Mouse (Mus musculus) MEL (cell line): ENCODE measurements around the gene Strip1. TPM values are rescaled to one million over a fixed set of nuclear protein-coding genes. Genes with fewer than 3 reads are reported as not detected.
A peak's percentile ranks its signal among the peaks of the same experiment; 100 is the strongest.

Experiments
- DNase-seq: peaks from one replicate; pipeline ENCODE4 v3.0.0; 2011; ENCODE audit warnings: low read depth, low spot score
- H3K27ac ChIP-seq: 2 replicates; pipeline ENCODE4 v1.5.1; 2012; ENCODE audit warnings: low read depth, mild to moderate bottlenecking, control low read depth, low read length, moderate library complexity; ENCODE audit not compliant: control insufficient read depth
- H3K27me3 ChIP-seq, 2 experiments: fragments of 150-350 bp in 1 of 2; sonication (generic) in 1 of 2; 2 replicates each; pipeline ENCODE4 v1.6.1; 2012; ENCODE audit warnings: low read length in 2 of 2, mild to moderate bottlenecking in 2 of 2, improper control_type of control experiment in 1 of 2, moderate library complexity in 1 of 2; ENCODE audit not compliant: insufficient read depth in 2 of 2, control insufficient read depth in 1 of 2
- H3K36me3 ChIP-seq, 2 experiments: 2 replicates each; pipeline ENCODE4 v1.6.1; 2012 to 2014; ENCODE audit warnings: low read length in 2 of 2, improper control_type of control experiment in 1 of 2, inconsistent platforms in 1 of 2, mild to moderate bottlenecking in 1 of 2; ENCODE audit not compliant: insufficient read depth in 2 of 2, control insufficient read depth in 1 of 2
- H3K4me1 ChIP-seq, 2 experiments: fragments of 150-350 bp in 1 of 2; sonication (generic) in 1 of 2; 2 replicates each; pipeline ENCODE4 v1.6.1; 2012; ENCODE audit warnings: low read length in 2 of 2, improper control_type of control experiment in 1 of 2, mild to moderate bottlenecking in 1 of 2; ENCODE audit not compliant: insufficient read depth in 2 of 2, control insufficient read depth in 1 of 2
- H3K4me3 ChIP-seq, 2 experiments: fragments of 150-350 bp in 1 of 2; sonication (generic) in 1 of 2; 2 replicates each; pipeline ENCODE4 v1.5.1; 2012; ENCODE audit warnings: low read depth in 2 of 2, low read length in 2 of 2, mild to moderate bottlenecking in 2 of 2, moderate library complexity in 2 of 2, control low read depth in 1 of 2, improper control_type of control experiment in 1 of 2; ENCODE audit not compliant: control insufficient read depth in 1 of 2, insufficient read depth in 1 of 2
- H3K79me2 ChIP-seq: 2 replicates; pipeline ENCODE4 v1.6.1; 2012; ENCODE audit warnings: mild to moderate bottlenecking, low read length, moderate library complexity; ENCODE audit not compliant: control insufficient read depth, poor library complexity, insufficient read depth
- H3K9ac ChIP-seq: 2 replicates; pipeline ENCODE4 v1.6.1; 2012; ENCODE audit warnings: low read depth, mild to moderate bottlenecking, control low read depth, low read length, moderate library complexity; ENCODE audit not compliant: control insufficient read depth, poor library complexity, severe bottlenecking
- H3K9me3 ChIP-seq: fragments of 150-350 bp; sonication (generic); replicated peaks from 2 replicates; pipeline ENCODE4 v1.6.1; 2012; ENCODE audit warnings: mild to moderate bottlenecking, low read length, improper control_type of control experiment, moderate library complexity; ENCODE audit not compliant: insufficient read depth
- BHLHE40 ChIP-seq: IDR thresholded peaks from 2 replicates; pipeline ENCODE4 v1.6.1; 2012; ENCODE audit warnings: low read depth, mild to moderate bottlenecking, inconsistent platforms, low read length, improper control_type of control experiment, borderline replicate concordance
- CHD1 ChIP-seq: IDR thresholded peaks from 2 replicates; pipeline ENCODE4 v1.6.1; 2012; ENCODE audit warnings: low read depth, mild to moderate bottlenecking, inconsistent platforms, low read length, improper control_type of control experiment
- CHD2 ChIP-seq: IDR thresholded peaks from 2 replicates; pipeline ENCODE4 v1.6.1; 2011; ENCODE audit warnings: low read length, improper control_type of control experiment
- CTCF ChIP-seq, 3 experiments: IDR thresholded peaks in 2 of 3; conservative IDR thresholded peaks in 1 of 3; 2 replicates each; pipeline ENCODE4 v1.5.1; 2011 to 2012; ENCODE audit warnings: low read length in 3 of 3, low read depth in 2 of 3, mild to moderate bottlenecking in 2 of 3, improper control_type of control experiment in 1 of 3, inconsistent platforms in 1 of 3, mixed read lengths in 1 of 3, moderate library complexity in 1 of 3; ENCODE audit not compliant: control insufficient read depth in 1 of 3, insufficient read depth in 1 of 3, poor library complexity in 1 of 3, severe bottlenecking in 1 of 3
- E2F4 ChIP-seq: IDR thresholded peaks from 2 replicates; pipeline ENCODE4 v1.6.1; 2011; ENCODE audit warnings: low read depth, low read length, improper control_type of control experiment, borderline replicate concordance
- ELF1 ChIP-seq: IDR thresholded peaks from 2 replicates; pipeline ENCODE4 v1.6.1; 2014; ENCODE audit warnings: low read depth, mild to moderate bottlenecking, inconsistent platforms, low read length, improper control_type of control experiment, moderate library complexity
- EP300 ChIP-seq, 2 experiments: IDR thresholded peaks; 2 replicates each; pipeline ENCODE4 v1.6.1; 2011; ENCODE audit warnings: improper control_type of control experiment in 2 of 2, low read length in 2 of 2, low read depth in 1 of 2, mild to moderate bottlenecking in 1 of 2
- GABPA ChIP-seq: IDR thresholded peaks from 2 replicates; pipeline ENCODE4 v1.6.1; 2012; ENCODE audit warnings: low read depth, mild to moderate bottlenecking, inconsistent platforms, low read length, improper control_type of control experiment, moderate library complexity
- GATA1 ChIP-seq: IDR thresholded peaks from 2 replicates; pipeline ENCODE4 v1.6.1; 2011; ENCODE audit warnings: low read depth, low read length, improper control_type of control experiment
- HCFC1 ChIP-seq: IDR thresholded peaks from 2 replicates; pipeline ENCODE4 v1.6.1; 2012; ENCODE audit warnings: low read depth, mild to moderate bottlenecking, inconsistent platforms, low read length, improper control_type of control experiment, moderate library complexity
- JUND ChIP-seq: IDR thresholded peaks from 2 replicates; pipeline ENCODE4 v1.6.1; 2011; ENCODE audit warnings: low read depth, mild to moderate bottlenecking, improper control_type of control experiment, low read length
- KAT2A ChIP-seq: conservative IDR thresholded peaks from 2 replicates; pipeline ENCODE4 v1.6.1; 2012; ENCODE audit warnings: low read depth, low read length, improper control_type of control experiment, inconsistent platforms
- MAFK ChIP-seq: IDR thresholded peaks from 2 replicates; pipeline ENCODE4 v1.6.1; 2011; ENCODE audit warnings: low read depth, mild to moderate bottlenecking, low read length, improper control_type of control experiment, borderline replicate concordance
- MEF2A ChIP-seq: IDR thresholded peaks from 2 replicates; pipeline ENCODE4 v1.6.1; 2014; ENCODE audit warnings: low read depth, mild to moderate bottlenecking, inconsistent platforms, low read length, improper control_type of control experiment; ENCODE audit not compliant: poor library complexity, insufficient replicate concordance, severe bottlenecking; ENCODE audit errors: extremely low read depth
- MXI1 ChIP-seq: IDR thresholded peaks from 2 replicates; pipeline ENCODE4 v1.6.1; 2011; ENCODE audit warnings: mild to moderate bottlenecking, low read depth, low read length, improper control_type of control experiment
- MYC ChIP-seq: IDR thresholded peaks from 2 replicates; pipeline ENCODE4 v1.6.1; 2011; ENCODE audit warnings: low read depth, mild to moderate bottlenecking, low read length, improper control_type of control experiment, moderate library complexity
- NRF1 ChIP-seq: IDR thresholded peaks from 2 replicates; pipeline ENCODE4 v1.6.1; 2014; ENCODE audit warnings: low read depth, mild to moderate bottlenecking, inconsistent platforms, low read length, improper control_type of control experiment, moderate library complexity; ENCODE audit not compliant: poor library complexity, insufficient read depth, severe bottlenecking
- POLR2AphosphoS2 ChIP-seq: IDR thresholded peaks from 2 replicates; pipeline ENCODE4 v1.6.1; 2011; ENCODE audit warnings: low read length, improper control_type of control experiment
- POLR2AphosphoS5 ChIP-seq: IDR thresholded peaks from 2 replicates; pipeline ENCODE4 v1.6.1; 2012; ENCODE audit warnings: low read depth, borderline replicate concordance, mild to moderate bottlenecking, inconsistent platforms, low read length, moderate library complexity, mixed read lengths
- RAD21 ChIP-seq: IDR thresholded peaks from 2 replicates; pipeline ENCODE4 v1.6.1; 2011; ENCODE audit warnings: mild to moderate bottlenecking, low read depth, low read length, improper control_type of control experiment
- RCOR1 ChIP-seq: IDR thresholded peaks from 2 replicates; pipeline ENCODE4 v1.6.1; 2012; ENCODE audit warnings: low read depth, mild to moderate bottlenecking, inconsistent platforms, low read length, improper control_type of control experiment
- SIN3A ChIP-seq: IDR thresholded peaks from 2 replicates; pipeline ENCODE4 v1.6.1; 2012; ENCODE audit warnings: low read length, improper control_type of control experiment, inconsistent platforms
- SMC3 ChIP-seq: IDR thresholded peaks from 2 replicates; pipeline ENCODE4 v1.6.1; 2011; ENCODE audit warnings: low read depth, low read length, improper control_type of control experiment
- TBP ChIP-seq: IDR thresholded peaks from 2 replicates; pipeline ENCODE4 v1.8.0; 2011; ENCODE audit warnings: low read depth, low read length, improper control_type of control experiment
- TCF12 ChIP-seq: IDR thresholded peaks from 2 replicates; pipeline ENCODE4 v1.6.1; 2014; ENCODE audit warnings: low read depth, mild to moderate bottlenecking, inconsistent platforms, low read length, improper control_type of control experiment, moderate library complexity
- USF1 ChIP-seq: IDR thresholded peaks from 2 replicates; pipeline ENCODE4 v1.6.1; 2014; ENCODE audit warnings: low read depth, mild to moderate bottlenecking, inconsistent platforms, low read length, improper control_type of control experiment, moderate library complexity
- USF2 ChIP-seq, 2 experiments: IDR thresholded peaks; 2 replicates each; pipeline ENCODE4 v1.6.1; 2011 to 2012; ENCODE audit warnings: improper control_type of control experiment in 2 of 2, low read length in 2 of 2, borderline replicate concordance in 1 of 2, inconsistent platforms in 1 of 2, low read depth in 1 of 2, mild to moderate bottlenecking in 1 of 2; ENCODE audit not compliant: insufficient read depth in 1 of 2
- ZC3H11A ChIP-seq: IDR thresholded peaks from 2 replicates; pipeline ENCODE4 v1.6.1; 2012; ENCODE audit warnings: low read depth, mild to moderate bottlenecking, inconsistent platforms, low read length, improper control_type of control experiment
- ZKSCAN1 ChIP-seq: IDR thresholded peaks from 2 replicates; pipeline ENCODE4 v1.6.1; 2012; ENCODE audit warnings: low read depth, mild to moderate bottlenecking, inconsistent platforms, low read length, improper control_type of control experiment, moderate library complexity
- ZMIZ1 ChIP-seq: IDR thresholded peaks from 2 replicates; pipeline ENCODE4 v1.6.1; 2012; ENCODE audit warnings: low read depth, mild to moderate bottlenecking, inconsistent platforms, low read length, improper control_type of control experiment, moderate library complexity
- ZNF384 ChIP-seq: IDR thresholded peaks from 2 replicates; pipeline ENCODE4 v1.6.1; 2012; ENCODE audit warnings: low read depth, mild to moderate bottlenecking, inconsistent platforms, low read length, improper control_type of control experiment
- polyA plus RNA-seq, 2 experiments: library from polyadenylated mRNA; stranded (reverse) in 1 of 2; unstranded in 1 of 2; fragments of >175 nt in 1 of 2; fragments of >200 nt in 1 of 2; gene quantifications; 2 replicates each; pipeline versions ENCODE4 v1.2.1 to v1.2.4; 2012; ENCODE audit warnings: low replicate concordance in 2 of 2, low read depth in 1 of 2; ENCODE audit not compliant: insufficient read length in 2 of 2, insufficient read depth in 1 of 2, missing spikeins in 1 of 2
- total RNA-seq: library from RNA; depleted of rRNA; stranded (reverse); fragments of 300-350 nt; gene quantifications from 2 replicates; pipeline ENCODE4 v1.2.3, GENCODE M21; 2012

The Strip1 gene
- total and polyA plus RNA-seq, 3 experiments, result 19.8 to 32.9 TPM; not detected in 1

DNA sequence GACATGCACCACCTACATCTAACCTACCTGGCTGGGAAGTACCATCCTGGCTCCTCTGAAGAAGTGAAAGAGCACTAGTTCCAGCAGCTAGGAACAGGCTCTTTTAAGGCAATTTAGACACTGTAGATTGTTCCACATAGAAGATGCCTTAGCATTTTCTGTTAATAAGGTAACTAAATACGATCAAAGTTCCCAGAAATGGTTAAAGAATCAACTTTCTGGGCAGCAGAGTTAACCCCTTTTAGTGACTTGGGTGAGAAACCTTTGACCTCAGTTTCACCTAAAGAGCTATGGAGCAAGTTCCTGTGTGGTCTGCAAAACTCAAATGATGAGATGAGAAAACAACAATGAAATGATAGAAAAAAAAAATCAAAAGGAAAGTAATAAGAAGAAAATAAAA lies 33.1 kb upstream of the Strip1 start:
- no peak overlapping the region for H3K9ac ChIP-seq
- H3K36me3 ChIP-seq, result peaks cover 0 to 36% of the 10 kb centered on the region in 2 experiments; a peak in 2 of 4 replicates
- H3K79me2 ChIP-seq, result no peaks in the 10 kb centered on the region; the same call in 1 of the 2 replicates
- no peaks in the 10 kb centered on the region for H3K27me3 ChIP-seq
- H3K9me3 ChIP-seq, result no peaks in the 10 kb centered on the region
- H3K27ac ChIP-seq, result no peak overlapping the region
- DNase-seq, result no peak
- no peak overlapping the region for H3K4me3 ChIP-seq
- TF ChIP-seq USF2 (IDR thresholded peaks at IDR 0.05; ENCODE audit: borderline replicate concordance in 1 of 2, insufficient read depth in 1 of 2, low read depth in 1 of 2, low read length in 2 of 2) (no peak), RAD21 (no peak), USF1 (no peak), CTCF (IDR thresholded peaks at IDR 0.05 in 2 of 3, conservative IDR thresholded peaks at IDR 0.05 in 1 of 3; ENCODE audit: control insufficient read depth in 1 of 3, insufficient read depth in 1 of 3, low read depth in 2 of 3, low read length in 3 of 3, poor library complexity in 1 of 3, severe bottlenecking in 1 of 3) (no peak), JUND (no peak), KAT2A (no peak), CHD2 (no peak), MAFK (no peak), SIN3A (no peak), CHD1 (no peak), TCF12 (no peak), EP300 (IDR thresholded peaks at IDR 0.05; ENCODE audit: low read depth in 1 of 2, low read length in 2 of 2) (no peak), E2F4 (no peak), MXI1 (no peak), POLR2AphosphoS5 (no peak), MEF2A (no peak), ZNF384 (no peak), HCFC1 (no peak)
- TF ChIP-seq, all 39 proteins: peak for 0
- no peaks in the 10 kb centered on the region for H3K4me1 ChIP-seq

DNA sequence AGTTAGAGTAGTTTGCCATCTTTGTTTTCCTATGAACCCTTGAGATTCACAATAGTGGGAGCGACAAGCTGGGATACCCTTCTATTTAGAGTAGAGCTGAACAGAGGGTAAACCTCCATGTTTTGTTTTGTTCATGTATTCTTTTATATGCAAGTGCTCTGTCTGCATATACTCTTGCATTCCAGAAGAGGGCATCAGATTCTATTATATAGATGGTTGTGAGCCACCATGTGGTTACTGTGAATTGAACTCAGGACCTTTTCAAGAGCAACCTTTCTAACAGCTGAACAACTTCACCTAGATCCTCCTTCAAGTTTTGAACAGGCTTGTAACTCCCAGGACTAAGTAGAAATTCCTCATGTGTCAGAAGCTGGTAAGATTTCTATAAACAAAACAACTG lies 27.5 kb upstream of the Strip1 start:
- Histone ChIP-seq H3K27ac (no peak overlapping the region), H3K4me1 (no peaks in the 10 kb centered on the region), H3K4me3 (no peak overlapping the region), H3K9me3 (no peaks in the 10 kb centered on the region), H3K36me3 (peaks cover 0 to 11% of the 10 kb centered on the region in 2 experiments; a peak in 2 of 4 replicates), H3K9ac (no peak overlapping the region), H3K79me2 (no peaks in the 10 kb centered on the region), H3K27me3 (no peaks in the 10 kb centered on the region)
- DNase-seq, result peak; percentile 45
- TF ChIP-seq ZMIZ1, result no peak
- TF ChIP-seq BHLHE40, result no peak
- TF ChIP-seq ZC3H11A, result no peak
- TF ChIP-seq GABPA, result no peak
- TF ChIP-seq CHD1, result no peak
- TF ChIP-seq RCOR1, result no peak
- TF ChIP-seq MXI1, result no peak
- no peak for TF ChIP-seq TBP
- TF ChIP-seq GATA1, result no peak
- peak; percentile 79 for TF ChIP-seq MYC
- TF ChIP-seq CTCF (IDR thresholded peaks at IDR 0.05 in 2 of 3, conservative IDR thresholded peaks at IDR 0.05 in 1 of 3; ENCODE audit: control insufficient read depth in 1 of 3, insufficient read depth in 1 of 3, low read depth in 2 of 3, low read length in 3 of 3, poor library complexity in 1 of 3, severe bottlenecking in 1 of 3), result peak in 2 of 3 experiments; percentile 24 to 64; a peak in 4 of 6 replicates
- TF ChIP-seq ELF1, result no peak
- no peak for TF ChIP-seq NRF1
- TF ChIP-seq RAD21, result peak; percentile 37
- no peak for TF ChIP-seq POLR2AphosphoS2
- no peak for TF ChIP-seq JUND
- TF ChIP-seq SMC3, result peak; percentile 54
- TF ChIP-seq ZKSCAN1, result no peak
